Mouse (Mus musculus) hindbrain, embryonic 13.5 days (tissue): ENCODE measurements around the gene Hexb. TPM values are rescaled to one million over a fixed set of nuclear protein-coding genes. Genes with fewer than 3 reads are reported as not detected.

Experiments
- ATAC-seq: fragments of 200-750 bp; cut with Nextera tagmentation; 2 replicates; pipeline ENCODE4 v1.8.0; 2017; ENCODE audit warnings: moderate TSS enrichment; ENCODE audit not compliant: low FRiP score
- H3K27ac ChIP-seq: fragments of 300-500 bp; sonication (generic); 2 replicates; pipeline ENCODE4 v1.5.1; 2015; ENCODE audit warnings: inconsistent platforms, mild to moderate bottlenecking, moderate library complexity
- H3K27me3 ChIP-seq: fragments of 300-500 bp; sonication (generic); 2 replicates; pipeline ENCODE4 v1.6.1; 2015; ENCODE audit warnings: mild to moderate bottlenecking, inconsistent platforms
- H3K36me3 ChIP-seq: fragments of 300-500 bp; sonication (generic); 2 replicates; pipeline ENCODE4 v1.6.1; 2015; ENCODE audit warnings: mild to moderate bottlenecking, inconsistent platforms
- H3K4me1 ChIP-seq: fragments of 300-500 bp; sonication (generic); replicated peaks from 2 replicates; pipeline ENCODE4 v1.6.1; 2015; ENCODE audit warnings: inconsistent platforms
- H3K4me2 ChIP-seq: fragments of 300-500 bp; sonication (generic); 2 replicates; pipeline ENCODE4 v1.6.1; 2015; ENCODE audit warnings: inconsistent platforms, mild to moderate bottlenecking, moderate library complexity
- H3K4me3 ChIP-seq: fragments of 300-500 bp; sonication (generic); 2 replicates; pipeline ENCODE4 v1.5.1; 2015; ENCODE audit warnings: mild to moderate bottlenecking, inconsistent platforms
- H3K9ac ChIP-seq: fragments of 300-500 bp; sonication (generic); 2 replicates; pipeline ENCODE4 v1.6.1; 2015; ENCODE audit warnings: mild to moderate bottlenecking, inconsistent platforms
- H3K9me3 ChIP-seq: fragments of 300-500 bp; sonication (generic); 2 replicates; pipeline ENCODE4 v1.6.1; 2016; ENCODE audit warnings: inconsistent platforms
- WGBS: fragments of 180-500 bp; shearing (Covaris S2); methylation state at CpG from one replicate; pipeline ENCODE4 v1.1.7; 2015; 5-methylcytosine and 5-hydroxymethylcytosine counted together
- polyA plus RNA-seq: library from polyadenylated mRNA; unstranded; fragments of >200 nt; fragmentation: Nextera tagmentation; extraction: Ambion mirVana; gene quantifications from 2 replicates; pipeline ENCODE4 v1.2.1, GENCODE M21; 2015

The Hexb gene
- 37.3 and 40.1 TPM in 2 replicates for polyA plus RNA-seq

- WGBS: under 1% methylated on average over 45 of the region's 45 CpGs
- H3K27ac ChIP-seq: no peak within 1 kb of the TSS
- peaks cover 14% of the 10 kb centered on the region; the same call in 1 of the 2 replicates for H3K4me1 ChIP-seq
- no peaks in the 10 kb centered on the region for H3K36me3 ChIP-seq
- H3K9ac ChIP-seq: peak within 1 kb of the TSS; percentile 82
- H3K27me3 ChIP-seq: no peaks in the 10 kb centered on the region
- peak within 1 kb of the TSS; percentile 94 for H3K4me2 ChIP-seq
- no peaks in the 10 kb centered on the region for H3K9me3 ChIP-seq
- H3K4me3 ChIP-seq: peak within 1 kb of the TSS; percentile 64
- ATAC-seq: peak; percentile 87
These were observed at the start of gene Hexb for GRCm38 (mm10) chr13:97197932-97198562. Hexb (minus strand) TSS chr13:97198357.

GRCm38 (mm10) chr13:97247754-97248153 is 49.6 kb upstream of the Hexb start:
- H3K9ac ChIP-seq: 0 out of 2 replicates have a peak overlapping the region, but pooled peaks have one; percentile 31
- peak overlapping the region; percentile 53; the same call in 1 of the 2 replicates for H3K27ac ChIP-seq
- H3K36me3 ChIP-seq: peaks cover 58% of the 10 kb centered on the region
- 20% methylated on average over 4 of the region's 4 CpGs for WGBS
- H3K4me2 ChIP-seq: peak overlapping the region; percentile 83
- peaks cover 100% of the 10 kb centered on the region for H3K4me1 ChIP-seq
- no peak for ATAC-seq
- H3K9me3 ChIP-seq: no peaks in the 10 kb centered on the region
- no peaks in the 10 kb centered on the region for H3K27me3 ChIP-seq
- H3K4me3 ChIP-seq: peak overlapping the region; percentile 96; the same call in 1 of the 2 replicates

- peaks cover 50% of the 10 kb centered on the region for H3K36me3 ChIP-seq
- H3K4me3 ChIP-seq: peak overlapping the region; percentile 96
- no peak overlapping the region for H3K27ac ChIP-seq
- H3K9me3 ChIP-seq: no peaks in the 10 kb centered on the region
- ATAC-seq: no peak
- H3K9ac ChIP-seq: peak overlapping the region; percentile 97
- peak overlapping the region; percentile 83 for H3K4me2 ChIP-seq
- WGBS: 61% methylated on average over 16 of the region's 16 CpGs
- peaks cover 90% of the 10 kb centered on the region for H3K4me1 ChIP-seq
- no peaks in the 10 kb centered on the region for H3K27me3 ChIP-seq
These were observed 48.1 kb upstream of the Hexb start for GRCm38 (mm10) chr13:97246217-97246616.

- ATAC-seq: no peak
- Histone ChIP-seq H3K27me3 (no peaks in the 10 kb centered on the region), H3K27ac (peak overlapping the region; percentile 30; the same call in 1 of the 2 replicates), H3K9me3 (no peaks in the 10 kb centered on the region), H3K4me2 (peak overlapping the region; percentile 83), H3K36me3 (peaks cover 43% of the 10 kb centered on the region), H3K9ac (peak overlapping the region; percentile 97), H3K4me3 (peak overlapping the region; percentile 96), H3K4me1 (peaks cover 84% of the 10 kb centered on the region)
- 81% methylated on average over 12 of the region's 12 CpGs for WGBS
These were observed 47.0 kb upstream of the Hexb start for GRCm38 (mm10) chr13:97245157-97245556.

GRCm38 (mm10) chr13:97244712-97245105 is 46.6 kb upstream of the Hexb start:
- no peaks in the 10 kb centered on the region for H3K9me3 ChIP-seq
- H3K9ac ChIP-seq: peak overlapping the region; percentile 97
- H3K4me2 ChIP-seq: peak overlapping the region; percentile 83
- H3K4me1 ChIP-seq: peaks cover 83% of the 10 kb centered on the region
- H3K36me3 ChIP-seq: peaks cover 43% of the 10 kb centered on the region
- WGBS: 50% methylated on average over 11 of the region's 11 CpGs
- H3K27ac ChIP-seq: peak overlapping the region; percentile 98
- ATAC-seq: no peak
- peak overlapping the region; percentile 96 for H3K4me3 ChIP-seq
- H3K27me3 ChIP-seq: no peaks in the 10 kb centered on the region

GRCm38 (mm10) chr13:97243962-97244711 is 46.0 kb upstream of the Hexb start:
- Histone ChIP-seq H3K4me2 (peak overlapping the region; percentile 83), H3K36me3 (peaks cover 43% of the 10 kb centered on the region), H3K27ac (peak overlapping the region; percentile 98), H3K9ac (peak overlapping the region; percentile 97), H3K4me1 (peaks cover 82% of the 10 kb centered on the region), H3K4me3 (peak overlapping the region; percentile 96), H3K9me3 (no peaks in the 10 kb centered on the region), H3K27me3 (no peaks in the 10 kb centered on the region)
- 20% methylated on average over 15 of the region's 15 CpGs for WGBS
- no peak for ATAC-seq

- 2% methylated on average over 6 of the region's 6 CpGs for WGBS
- Histone ChIP-seq H3K4me2 (peak overlapping the region; percentile 83), H3K36me3 (peaks cover 28% of the 10 kb centered on the region), H3K9ac (peak overlapping the region; percentile 97), H3K27me3 (no peaks in the 10 kb centered on the region), H3K4me1 (peaks cover 82% of the 10 kb centered on the region), H3K9me3 (no peaks in the 10 kb centered on the region), H3K4me3 (peak overlapping the region; percentile 96), H3K27ac (peak overlapping the region; percentile 98)
- ATAC-seq: no peak
These were observed 44.6 kb upstream of the Hexb start for GRCm38 (mm10) chr13:97242716-97243115.

GRCm38 (mm10) chr13:97241787-97242280 is 43.7 kb upstream of the Hexb start:
- Histone ChIP-seq H3K4me1 (peaks cover 76% of the 10 kb centered on the region), H3K27me3 (no peaks in the 10 kb centered on the region), H3K27ac (peak overlapping the region; percentile 98), H3K9me3 (no peaks in the 10 kb centered on the region), H3K36me3 (peaks cover 20% of the 10 kb centered on the region), H3K4me2 (peak overlapping the region; percentile 83), H3K9ac (peak overlapping the region; percentile 97), H3K4me3 (peak overlapping the region; percentile 96)
- no peak for ATAC-seq
- WGBS: under 1% methylated on average over 20 of the region's 20 CpGs

GRCm38 (mm10) chr13:97240965-97241786 is 43.0 kb upstream of the Hexb start, which contains the start of gene Enc1:
Enc1 (plus strand) TSS chr13:97241105.
- peaks cover 13% of the 10 kb centered on the region for H3K36me3 ChIP-seq
- peak; percentile 90 for ATAC-seq
- H3K4me3 ChIP-seq: peak within 1 kb of the TSS; percentile 96
- WGBS: under 1% methylated on average over 80 of the region's 89 CpGs
- H3K27me3 ChIP-seq: no peaks in the 10 kb centered on the region
- peaks cover 69% of the 10 kb centered on the region for H3K4me1 ChIP-seq
- H3K9me3 ChIP-seq: no peaks in the 10 kb centered on the region
- H3K4me2 ChIP-seq: peak within 1 kb of the TSS; percentile 83
- H3K9ac ChIP-seq: peak within 1 kb of the TSS; percentile 97
- H3K27ac ChIP-seq: peak within 1 kb of the TSS; percentile 98

- peaks cover 5% of the 10 kb centered on the region for H3K36me3 ChIP-seq
- WGBS: under 1% methylated on average over 35 of the region's 36 CpGs
- H3K9ac ChIP-seq: peak overlapping the region; percentile 97
- peak overlapping the region; percentile 96 for H3K4me3 ChIP-seq
- peak; percentile 83 for ATAC-seq
- peak overlapping the region; percentile 83 for H3K4me2 ChIP-seq
- H3K27me3 ChIP-seq: no peaks in the 10 kb centered on the region
- H3K27ac ChIP-seq: peak overlapping the region; percentile 98
- H3K9me3 ChIP-seq: no peaks in the 10 kb centered on the region
- H3K4me1 ChIP-seq: peaks cover 69% of the 10 kb centered on the region
These were observed 42.3 kb upstream of the Hexb start for GRCm38 (mm10) chr13:97240279-97240964.
